Mouse (Mus musculus) MEL (cell line): ENCODE data around the gene S100a4. TPM values are rescaled to one million over a fixed set of nuclear protein-coding genes. Genes with fewer than 3 reads are reported as not detected.

ENCODE experiments used
- DNase-seq: peaks from one replicate; pipeline ENCODE4 v3.0.0; 2011; ENCODE audit warnings: low read depth, low spot score
- H3K27ac ChIP-seq: 2 replicates; pipeline ENCODE4 v1.5.1; 2012; ENCODE audit warnings: low read depth, mild to moderate bottlenecking, control low read depth, low read length, moderate library complexity; ENCODE audit not compliant: control insufficient read depth
- H3K27me3 ChIP-seq, 2 experiments: fragments of 150-350 bp in 1 of 2; sonication (generic) in 1 of 2; 2 replicates each; pipeline ENCODE4 v1.6.1; 2012; ENCODE audit warnings: low read length in 2 of 2, mild to moderate bottlenecking in 2 of 2, improper control_type of control experiment in 1 of 2, moderate library complexity in 1 of 2; ENCODE audit not compliant: insufficient read depth in 2 of 2, control insufficient read depth in 1 of 2
- H3K36me3 ChIP-seq, 2 experiments: 2 replicates each; pipeline ENCODE4 v1.6.1; 2012 to 2014; ENCODE audit warnings: low read length in 2 of 2, improper control_type of control experiment in 1 of 2, inconsistent platforms in 1 of 2, mild to moderate bottlenecking in 1 of 2; ENCODE audit not compliant: insufficient read depth in 2 of 2, control insufficient read depth in 1 of 2
- H3K4me1 ChIP-seq, 2 experiments: fragments of 150-350 bp in 1 of 2; sonication (generic) in 1 of 2; 2 replicates each; pipeline ENCODE4 v1.6.1; 2012; ENCODE audit warnings: low read length in 2 of 2, improper control_type of control experiment in 1 of 2, mild to moderate bottlenecking in 1 of 2; ENCODE audit not compliant: insufficient read depth in 2 of 2, control insufficient read depth in 1 of 2
- H3K4me3 ChIP-seq, 2 experiments: fragments of 150-350 bp in 1 of 2; sonication (generic) in 1 of 2; 2 replicates each; pipeline ENCODE4 v1.5.1; 2012; ENCODE audit warnings: low read depth in 2 of 2, low read length in 2 of 2, mild to moderate bottlenecking in 2 of 2, moderate library complexity in 2 of 2, control low read depth in 1 of 2, improper control_type of control experiment in 1 of 2; ENCODE audit not compliant: control insufficient read depth in 1 of 2, insufficient read depth in 1 of 2
- H3K79me2 ChIP-seq: 2 replicates; pipeline ENCODE4 v1.6.1; 2012; ENCODE audit warnings: mild to moderate bottlenecking, low read length, moderate library complexity; ENCODE audit not compliant: control insufficient read depth, poor library complexity, insufficient read depth
- H3K9ac ChIP-seq: 2 replicates; pipeline ENCODE4 v1.6.1; 2012; ENCODE audit warnings: low read depth, mild to moderate bottlenecking, control low read depth, low read length, moderate library complexity; ENCODE audit not compliant: control insufficient read depth, poor library complexity, severe bottlenecking
- H3K9me3 ChIP-seq: fragments of 150-350 bp; sonication (generic); replicated peaks from 2 replicates; pipeline ENCODE4 v1.6.1; 2012; ENCODE audit warnings: mild to moderate bottlenecking, low read length, improper control_type of control experiment, moderate library complexity; ENCODE audit not compliant: insufficient read depth
- BHLHE40 ChIP-seq: IDR thresholded peaks from 2 replicates; pipeline ENCODE4 v1.6.1; 2012; ENCODE audit warnings: low read depth, mild to moderate bottlenecking, inconsistent platforms, low read length, improper control_type of control experiment, borderline replicate concordance
- CHD1 ChIP-seq: IDR thresholded peaks from 2 replicates; pipeline ENCODE4 v1.6.1; 2012; ENCODE audit warnings: low read depth, mild to moderate bottlenecking, inconsistent platforms, low read length, improper control_type of control experiment
- CHD2 ChIP-seq: IDR thresholded peaks from 2 replicates; pipeline ENCODE4 v1.6.1; 2011; ENCODE audit warnings: low read length, improper control_type of control experiment
- E2F4 ChIP-seq: IDR thresholded peaks from 2 replicates; pipeline ENCODE4 v1.6.1; 2011; ENCODE audit warnings: low read depth, low read length, improper control_type of control experiment, borderline replicate concordance
- ELF1 ChIP-seq: IDR thresholded peaks from 2 replicates; pipeline ENCODE4 v1.6.1; 2014; ENCODE audit warnings: low read depth, mild to moderate bottlenecking, inconsistent platforms, low read length, improper control_type of control experiment, moderate library complexity
- EP300 ChIP-seq, 2 experiments: IDR thresholded peaks; 2 replicates each; pipeline ENCODE4 v1.6.1; 2011; ENCODE audit warnings: improper control_type of control experiment in 2 of 2, low read length in 2 of 2, low read depth in 1 of 2, mild to moderate bottlenecking in 1 of 2
- ETS1 ChIP-seq: IDR thresholded peaks from 2 replicates; pipeline ENCODE4 v1.6.1; 2012; ENCODE audit warnings: low read depth, mild to moderate bottlenecking, inconsistent platforms, low read length, improper control_type of control experiment, moderate library complexity
- MAX ChIP-seq: IDR thresholded peaks from 2 replicates; pipeline ENCODE4 v1.6.1; 2011; ENCODE audit warnings: low read length, improper control_type of control experiment
- MXI1 ChIP-seq: IDR thresholded peaks from 2 replicates; pipeline ENCODE4 v1.6.1; 2011; ENCODE audit warnings: mild to moderate bottlenecking, low read depth, low read length, improper control_type of control experiment
- MYC ChIP-seq: IDR thresholded peaks from 2 replicates; pipeline ENCODE4 v1.6.1; 2011; ENCODE audit warnings: low read depth, mild to moderate bottlenecking, low read length, improper control_type of control experiment, moderate library complexity
- POLR2AphosphoS2 ChIP-seq: IDR thresholded peaks from 2 replicates; pipeline ENCODE4 v1.6.1; 2011; ENCODE audit warnings: low read length, improper control_type of control experiment
- POLR2AphosphoS5 ChIP-seq: IDR thresholded peaks from 2 replicates; pipeline ENCODE4 v1.6.1; 2012; ENCODE audit warnings: low read depth, borderline replicate concordance, mild to moderate bottlenecking, inconsistent platforms, low read length, moderate library complexity, mixed read lengths
- SIN3A ChIP-seq: IDR thresholded peaks from 2 replicates; pipeline ENCODE4 v1.6.1; 2012; ENCODE audit warnings: low read length, improper control_type of control experiment, inconsistent platforms
- TCF12 ChIP-seq: IDR thresholded peaks from 2 replicates; pipeline ENCODE4 v1.6.1; 2014; ENCODE audit warnings: low read depth, mild to moderate bottlenecking, inconsistent platforms, low read length, improper control_type of control experiment, moderate library complexity
- USF1 ChIP-seq: IDR thresholded peaks from 2 replicates; pipeline ENCODE4 v1.6.1; 2014; ENCODE audit warnings: low read depth, mild to moderate bottlenecking, inconsistent platforms, low read length, improper control_type of control experiment, moderate library complexity
- ZKSCAN1 ChIP-seq: IDR thresholded peaks from 2 replicates; pipeline ENCODE4 v1.6.1; 2012; ENCODE audit warnings: low read depth, mild to moderate bottlenecking, inconsistent platforms, low read length, improper control_type of control experiment, moderate library complexity
- ZMIZ1 ChIP-seq: IDR thresholded peaks from 2 replicates; pipeline ENCODE4 v1.6.1; 2012; ENCODE audit warnings: low read depth, mild to moderate bottlenecking, inconsistent platforms, low read length, improper control_type of control experiment, moderate library complexity
- polyA plus RNA-seq, 2 experiments: library from polyadenylated mRNA; stranded (reverse) in 1 of 2; unstranded in 1 of 2; fragments of >175 nt in 1 of 2; fragments of >200 nt in 1 of 2; gene quantifications; 2 replicates each; pipeline versions ENCODE4 v1.2.1 to v1.2.4; 2012; ENCODE audit warnings: low replicate concordance in 2 of 2, low read depth in 1 of 2; ENCODE audit not compliant: insufficient read length in 2 of 2, insufficient read depth in 1 of 2, missing spikeins in 1 of 2
- total RNA-seq: library from RNA; depleted of rRNA; stranded (reverse); fragments of 300-350 nt; gene quantifications from 2 replicates; pipeline ENCODE4 v1.2.3, GENCODE M21; 2012

S100a4 gene
- total and polyA plus RNA-seq, 3 experiments: 0.73 to 2.3 TPM; not detected in 1

- TF ChIP-seq USF1: peak; percentile 77
- no peak for TF ChIP-seq MAX
- Histone ChIP-seq H3K27ac (no peak overlapping the region), H3K9me3 (no peaks in the 10 kb centered on the region; the same call in 1 of the 2 replicates), H3K36me3 (no peaks in the 10 kb centered on the region), H3K4me1 (peaks cover 0 to 3% of the 10 kb centered on the region in 2 experiments; a peak in 2 of 4 replicates), H3K79me2 (no peaks in the 10 kb centered on the region), H3K27me3 (peaks cover 0 to 1% of the 10 kb centered on the region in 2 experiments; a peak in 1 of 4 replicates), H3K4me3 (no peak overlapping the region), H3K9ac (no peak overlapping the region)
- no peak for DNase-seq
Observed at GRCm38 (mm10) chr3:90598212-90598611, 5.4 kb upstream of the S100a4 start.

- Histone ChIP-seq H3K36me3 (peaks cover 0 to 8% of the 10 kb centered on the region in 2 experiments; a peak in 2 of 4 replicates), H3K4me3 (no peak overlapping the region), H3K27ac (no peak overlapping the region)
- TF ChIP-seq MYC (no peak), POLR2AphosphoS5 (no peak), EP300 (IDR thresholded peaks at IDR 0.05; ENCODE audit: low read depth in 1 of 2, low read length in 2 of 2) (no peak), POLR2AphosphoS2 (no peak), ETS1 (no peak), E2F4 (no peak), MXI1 (no peak), ZMIZ1 (no peak), TCF12 (no peak), ZKSCAN1 (no peak), SIN3A (no peak), CHD1 (no peak), ELF1 (no peak), CHD2 (no peak), BHLHE40 (no peak)
- TF ChIP-seq, all 39 proteins: peak for 0
- Histone ChIP-seq H3K9me3 (no peaks in the 10 kb centered on the region), H3K9ac (no peak overlapping the region), H3K4me1 (peaks cover 0 to 12% of the 10 kb centered on the region in 2 experiments; a peak in 2 of 4 replicates), H3K27me3 (peaks cover 0 to 1% of the 10 kb centered on the region in 2 experiments; a peak in 1 of 4 replicates), H3K79me2 (no peaks in the 10 kb centered on the region)
- no peak for DNase-seq
Observed at GRCm38 (mm10) chr3:90599401-90599800, 4.2 kb upstream of the S100a4 start.
